11 mouse cellular contexts compared by ENCODE assay signal in genomic region chr10:83996489-83996888, GRCm38 (mm10).
DNase-seq lines count a peak whose midpoint lies in the region; ATAC-seq and TF ChIP-seq lines count a peak whose summit lies in the region.
"Had no signal": no experiment of that assay in that cellular context is flagged by ENCODE, and none has a peak within 500 bp of the region (broad histone marks: within the 10 kb centered on the region; RNA-seq: fewer than 3 reads in every experiment).

No protein-coding gene starts in this region.

- TF ChIP-seq RAD21 in CH12.LX (IDR thresholded peaks at IDR 0.05; ENCODE audit: low read depth, low read length) = peak; percentile 10

- H3K9ac ChIP-seq in hindbrain, postnatal 0 days (replicated peaks; ENCODE audit: low read length) = no peak overlapping the region
- no peak overlapping the region for H3K9ac ChIP-seq in hindbrain, embryonic 13.5 days
- H3K9ac ChIP-seq in CH12.LX (ENCODE audit: insufficient read depth, low read depth) = no peak overlapping the region
- H3K9ac ChIP-seq: limb, embryonic 12.5 days had no signal

- CTCF ChIA-PET in Patski (lab: Charles Lee) = interaction anchor here (1.1 kb wide), 1 partner anchor 442 kb away, joined by 3 read pairs; no protein-coding TSS in a partner anchor

- peak; percentile 54 for TF ChIP-seq CTCF in hindbrain, postnatal 0 days (IDR thresholded peaks at IDR 0.05; ENCODE audit: low read depth)
- TF ChIP-seq CTCF in CH12.LX (conservative IDR thresholded peaks at IDR 0.05 in 1 of 2, IDR thresholded peaks at IDR 0.05 in 1 of 2; ENCODE audit: low read depth in 2 of 2, low read length in 2 of 2) = peak; percentile 13 to 74; a peak in 2 of 4 replicates
- TF ChIP-seq CTCF in Patski (IDR thresholded peaks at IDR 0.05) = peak; percentile 52

- WGBS in hindbrain, postnatal 0 days = 92% methylated on average over 2 of the region's 2 CpGs
- 86% methylated on average over 2 of the region's 2 CpGs for WGBS in hindbrain, embryonic 13.5 days
- WGBS in limb, embryonic 10.5 days = 95% methylated on average over 2 of the region's 2 CpGs

- intact Hi-C loops in left cerebral cortex, postnatal 10 days (cut with DNase I) = no loop called here

- no peak for TF ChIP-seq EP300 in CH12.LX (IDR thresholded peaks at IDR 0.05; ENCODE audit: low read length)

- in situ Hi-C loops in CH12.LX (cut with MboI; ENCODE audit: low pct_ligation_motif_present, low pct_unique_long_range_greater_than_20kb, low sequenced_read_pairs) = no loop called here
- in situ Hi-C loops in Patski (cut with MboI; ENCODE audit: low pct_unique_long_range_greater_than_20kb) = no loop called here

- DNase-seq in hindbrain, postnatal 0 days (ENCODE audit: low spot score) = peak; percentile 30
- DNase-seq in CH12.LX (ENCODE audit: extremely low read depth) (peak; percentile 53), Patski (ENCODE audit: low read depth, low spot score) (no peak)
- no peak for DNase-seq in limb, embryonic 10.5 days (ENCODE audit: low spot score)
- no peak for DNase-seq in left cerebral cortex, adult 9 months (ENCODE audit: low spot score in 2 of 2)
- DNase-seq in left cerebral cortex, postnatal 10 days (ENCODE audit: extremely low spot score in 1 of 2, low spot score in 2 of 2) = no peak
- DNase-seq in cerebellum, adult 8-10 months = no peak

- no peaks in the 10 kb centered on the region for H3K27me3 ChIP-seq in hindbrain, postnatal 0 days (ENCODE audit: insufficient read depth, low read length)
- no peaks in the 10 kb centered on the region for H3K27me3 ChIP-seq in hindbrain, embryonic 13.5 days
- no peaks in the 10 kb centered on the region for H3K27me3 ChIP-seq in CH12.LX (replicated peaks)
- H3K27me3 ChIP-seq in Patski = no peaks in the 10 kb centered on the region
- H3K27me3 ChIP-seq in limb, embryonic 10.5 days (ENCODE audit: low read depth, poor library complexity, severe bottlenecking) = peaks cover 17% of the 10 kb centered on the region; the same call in 1 of the 2 replicates
- H3K27me3 ChIP-seq: limb, embryonic 12.5 days had no signal

- no peaks in the 10 kb centered on the region for H3K36me3 ChIP-seq in hindbrain, postnatal 0 days (ENCODE audit: insufficient read depth, low read length)
- no peaks in the 10 kb centered on the region for H3K36me3 ChIP-seq in hindbrain, embryonic 13.5 days
- H3K36me3 ChIP-seq in CH12.LX (replicated peaks in 1 of 2; ENCODE audit: control insufficient read depth in 1 of 2, insufficient read depth in 1 of 2, low read length in 1 of 2) = no peaks in the 10 kb centered on the region
- no peaks in the 10 kb centered on the region for H3K36me3 ChIP-seq in limb, embryonic 10.5 days
- H3K36me3 ChIP-seq: limb, embryonic 12.5 days had no signal

- POLR2A ChIA-PET in Patski (lab: Charles Lee) = no interaction called here

- no peak overlapping the region for H3K4me2 ChIP-seq in hindbrain, postnatal 0 days (ENCODE audit: low read depth, low read length)
- H3K4me2 ChIP-seq in hindbrain, embryonic 13.5 days = no peak overlapping the region
- H3K4me2 ChIP-seq in CH12.LX (ENCODE audit: insufficient read depth, low read depth, poor library complexity, severe bottlenecking) = no peak overlapping the region
- H3K4me2 ChIP-seq: limb, embryonic 12.5 days; midbrain, embryonic 11.5 days had no signal

- H3K4me1 ChIP-seq in hindbrain, postnatal 0 days (ENCODE audit: insufficient read depth, low read length) = no peaks in the 10 kb centered on the region
- peaks cover 10% of the 10 kb centered on the region for H3K4me1 ChIP-seq in hindbrain, embryonic 13.5 days (replicated peaks)
- H3K4me1 ChIP-seq in CH12.LX (ENCODE audit: control insufficient read depth in 1 of 2, insufficient read depth in 2 of 2) = no peaks in the 10 kb centered on the region
- peaks cover 57% of the 10 kb centered on the region for H3K4me1 ChIP-seq in limb, embryonic 10.5 days

- H3K27ac ChIP-seq in hindbrain, postnatal 0 days = no peak overlapping the region
- H3K27ac ChIP-seq in hindbrain, embryonic 13.5 days = no peak overlapping the region
- H3K27ac ChIP-seq in CH12.LX (ENCODE audit: insufficient read depth, low read depth) = no peak overlapping the region
- peak overlapping the region; percentile 53; the same call in 1 of the 2 replicates for H3K27ac ChIP-seq in limb, embryonic 10.5 days

- ATAC-seq in hindbrain, postnatal 0 days = no peak
- ATAC-seq in hindbrain, embryonic 13.5 days (ENCODE audit: low FRiP score) = no peak
- no peak for ATAC-seq in Patski

- H3K9me3 ChIP-seq in hindbrain, postnatal 0 days (ENCODE audit: low read length) = no peaks in the 10 kb centered on the region
- no peaks in the 10 kb centered on the region for H3K9me3 ChIP-seq in hindbrain, embryonic 13.5 days
- H3K9me3 ChIP-seq in CH12.LX (replicated peaks; ENCODE audit: low read length) = no peaks in the 10 kb centered on the region
- no peaks in the 10 kb centered on the region for H3K9me3 ChIP-seq in limb, embryonic 10.5 days (replicated peaks)
- H3K9me3 ChIP-seq: limb, embryonic 12.5 days had no signal

- dilution Hi-C loops in CH12.LX (cut with MboI; ENCODE audit: extremely low pct_ligation_motif_present, extremely low pct_unique_long_range_greater_than_20kb, low sequenced_read_pairs) = no loop called here

- H3K4me3 ChIP-seq in hindbrain, postnatal 0 days (ENCODE audit: low read length) = no peak overlapping the region
- H3K4me3 ChIP-seq in hindbrain, embryonic 13.5 days = no peak overlapping the region
- no peak overlapping the region for H3K4me3 ChIP-seq in CH12.LX (replicated peaks in 1 of 3; ENCODE audit: low read depth in 2 of 3, low read length in 2 of 3, poor library complexity in 1 of 3)
- no peak overlapping the region for H3K4me3 ChIP-seq in limb, embryonic 10.5 days
- H3K4me3 ChIP-seq: erythroblast, embryonic 14.5 days; limb, embryonic 12.5 days had no signal

- H3K79me2 ChIP-seq in CH12.LX (replicated peaks; ENCODE audit: control insufficient read depth, extremely low read depth, insufficient read depth, poor library complexity, severe bottlenecking) = no peaks in the 10 kb centered on the region

- TF ChIP-seq POLR2A in CH12.LX (IDR thresholded peaks at IDR 0.05; ENCODE audit: low read depth, low read length) = no peak

TF ChIP-seq in CH12.LX, 34 proteins besides CTCF, POLR2A, EP300 and RAD21:
- TF ChIP-seq SMC3 (IDR thresholded peaks at IDR 0.05; ENCODE audit: low read depth, low read length) (peak; percentile 42), ZMIZ1 (IDR thresholded peaks at IDR 0.05; ENCODE audit: low read depth, low read length) (no peak)

Comparison
In these comparisons a context has a peak if more than half of its experiments do, and no peak if none do; other contexts are left out.
1. DNase-seq: peak in hindbrain, postnatal 0 days (single experiment) and CH12.LX (single experiment); none in Patski (single experiment), limb, embryonic 10.5 days (single experiment), left cerebral cortex, adult 9 months (0 of 2), left cerebral cortex, postnatal 10 days (0 of 2) and cerebellum, adult 8-10 months (single experiment).
2. Peak in every context shown above with its lines, with median percentiles within 50 percentile points of each other: CTCF ChIP-seq.